Mouse (Mus musculus) G1E (cell line): ENCODE data around the gene Psma3.

Experiments used
- CTCF ChIP-seq: IDR thresholded peaks from 2 replicates; pipeline ENCODE4 v1.5.1; 2012; ENCODE audit warnings: low read depth, low read length, inconsistent platforms, mixed read lengths
- GATA1 ChIP-seq: IDR thresholded peaks from 2 replicates; pipeline ENCODE4 v1.6.1; 2012; ENCODE audit warnings: borderline replicate concordance, low read length, inconsistent platforms, mixed read lengths
- GATA2 ChIP-seq: IDR thresholded peaks from 2 replicates; pipeline ENCODE4 v1.6.1; 2012; ENCODE audit warnings: low read depth, low read length, inconsistent platforms, borderline replicate concordance
- POLR2AphosphoS5 ChIP-seq: IDR thresholded peaks from 2 replicates; pipeline ENCODE4 v1.6.1; 2012; ENCODE audit warnings: low read depth, low read length, inconsistent platforms; ENCODE audit not compliant: insufficient replicate concordance
- TAL1 ChIP-seq: conservative IDR thresholded peaks from 2 replicates; pipeline ENCODE4 v1.6.1; 2012; ENCODE audit warnings: low read depth, low read length, inconsistent platforms, mixed read lengths

GRCm38 (mm10) chr12:71019211-71019610, 44.8 kb downstream of the Psma3 start:
- TF ChIP-seq POLR2AphosphoS5 (no peak), CTCF (no peak), GATA1 (no peak), GATA2 (no peak), TAL1 (no peak)
